ENCODE assay signal across 20 mouse cellular contexts in the genomic region with DNA sequence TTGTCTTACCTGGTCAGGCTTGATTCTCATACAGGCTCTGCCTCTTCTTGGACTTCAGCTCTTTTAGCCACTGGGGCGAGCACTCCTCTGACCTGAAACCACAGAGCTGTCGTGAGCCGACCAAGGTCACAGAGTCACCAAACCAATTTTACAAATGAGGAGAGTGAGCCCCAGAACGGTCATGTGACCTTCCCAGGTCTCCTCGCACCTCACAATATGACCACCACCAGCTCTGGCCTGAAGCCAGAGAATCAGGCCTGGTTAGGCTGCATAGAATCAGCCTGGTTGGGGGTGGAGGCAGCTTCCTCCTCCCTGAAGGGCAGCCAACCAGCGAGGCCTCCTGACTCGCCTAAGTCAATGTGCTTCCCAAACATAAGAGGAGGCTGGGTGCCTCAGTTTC. TPM values are rescaled to one million over a fixed set of nuclear protein-coding genes. Genes with fewer than 3 reads are reported as not detected.
"Had no signal": no experiment of that assay in that cellular context is flagged by ENCODE, and none has a peak within 500 bp of the region (broad histone marks: within the 10 kb centered on the region; RNA-seq: fewer than 3 reads in every experiment).

No protein-coding gene starts in this region.

- H3K4me1 ChIP-seq: limb, embryonic 13.5 days had no signal

- ATAC-seq: lung, postnatal 0 days had no signal

- H3K9ac ChIP-seq: limb, embryonic 13.5 days; liver, embryonic 14.5 days; neural tube, embryonic 15.5 days had no signal

- H3K4me2 ChIP-seq: limb, embryonic 13.5 days; neural tube, embryonic 15.5 days had no signal

- H3K36me3 ChIP-seq: neural tube, embryonic 15.5 days had no signal

- H3K27ac ChIP-seq: kidney, postnatal 0 days; limb, embryonic 13.5 days; liver, embryonic 14.5 days; midbrain, embryonic 10.5 days; stomach, postnatal 0 days had no signal

- H3K27me3 ChIP-seq: limb, embryonic 13.5 days; neural tube, embryonic 15.5 days had no signal

- DNase-seq: layer of hippocampus, adult 9-11 months; left cerebral cortex, postnatal 4 days; lung, postnatal 36 days; midbrain, embryonic 14.5 days; thymus, postnatal 4 days had no signal

- H3K4me3 ChIP-seq: limb, embryonic 13.5 days; midbrain, embryonic 10.5 days; myocyte; neural tube, embryonic 15.5 days had no signal

- H3K9me3 ChIP-seq: limb, embryonic 13.5 days; midbrain, embryonic 10.5 days; neural tube, embryonic 15.5 days had no signal

RNA-seq across cellular contexts. Expression of a gene that starts 11.0 kb away (rescaled TPM):
- total RNA-seq: megakaryocyte progenitor cell, adult 5-6 weeks had no signal
- polyA plus RNA-seq: neural tube, embryonic 11.5 days had no signal

RNA-seq across cellular contexts. Expression of a gene that starts 22.5 kb away (rescaled TPM):
- total RNA-seq: layer of hippocampus, adult 18-20 months; left cerebral cortex, adult 18-20 months; left cerebral cortex, postnatal 10 days; left cerebral cortex, postnatal 4 days; liver, adult 2 months; megakaryocyte progenitor cell, adult 5-6 weeks had no signal
- polyA plus RNA-seq: intestine, embryonic 14.5 days; kidney, postnatal 0 days; limb, embryonic 13.5 days; liver, adult 2 months; liver, embryonic 14.5 days; lung, postnatal 0 days; midbrain, embryonic 10.5 days; midbrain, embryonic 14.5 days; myocyte; neural tube, embryonic 11.5 days; neural tube, embryonic 15.5 days; stomach, postnatal 0 days had no signal
